Mouse (Mus musculus) heart, embryonic 12.5 days (tissue): ENCODE data around the gene Tnfsf11. TPM values are rescaled to one million over a fixed set of nuclear protein-coding genes. Genes with fewer than 3 reads are reported as not detected.

Source experiments
- ATAC-seq: fragments of 200-750 bp; cut with Nextera tagmentation; 2 replicates; pipeline ENCODE4 v1.8.0; 2017; ENCODE audit warnings: moderate TSS enrichment, moderate library complexity; ENCODE audit not compliant: insufficient number of reproducible peaks, low FRiP score
- H3K27ac ChIP-seq: fragments of 300-500 bp; sonication (generic); 2 replicates; pipeline ENCODE4 v1.5.1; 2016; ENCODE audit warnings: mild to moderate bottlenecking, moderate library complexity; ENCODE audit not compliant: poor library complexity, severe bottlenecking
- H3K27me3 ChIP-seq: fragments of 300-500 bp; sonication (generic); replicated peaks from 2 replicates; pipeline ENCODE4 v1.6.1; 2016; ENCODE audit warnings: mild to moderate bottlenecking, moderate library complexity
- H3K36me3 ChIP-seq: fragments of 300-500 bp; sonication (generic); 2 replicates; pipeline ENCODE4 v1.6.1; 2016; ENCODE audit warnings: mild to moderate bottlenecking, moderate library complexity
- H3K4me1 ChIP-seq: fragments of 300-500 bp; sonication (generic); replicated peaks from 2 replicates; pipeline ENCODE4 v1.6.1; 2016; ENCODE audit warnings: mild to moderate bottlenecking
- H3K4me2 ChIP-seq: fragments of 300-500 bp; sonication (generic); 2 replicates; pipeline ENCODE4 v1.6.1; 2016; ENCODE audit warnings: mild to moderate bottlenecking, moderate library complexity
- H3K4me3 ChIP-seq: fragments of 300-500 bp; sonication (generic); 2 replicates; pipeline ENCODE4 v1.5.1; 2016; ENCODE audit warnings: mild to moderate bottlenecking
- H3K9ac ChIP-seq: fragments of 300-500 bp; sonication (generic); 2 replicates; pipeline ENCODE4 v1.6.1; 2016; ENCODE audit warnings: mild to moderate bottlenecking, moderate library complexity
- H3K9me3 ChIP-seq: fragments of 300-500 bp; sonication (generic); replicated peaks from 2 replicates; pipeline ENCODE4 v1.6.1; 2016; ENCODE audit warnings: mild to moderate bottlenecking, moderate library complexity
- WGBS: fragments of 180-500 bp; shearing (Covaris S2); methylation state at CpG from one replicate; pipeline ENCODE4 v1.1.7; 2016; 5-methylcytosine and 5-hydroxymethylcytosine counted together
- polyA plus RNA-seq: library from polyadenylated mRNA; unstranded; fragments of >200 nt; fragmentation: Nextera tagmentation; extraction: Ambion mirVana; gene quantifications from 2 replicates; pipeline ENCODE4 v1.2.1, GENCODE M21; 2016

Gene Tnfsf11
- 0.10 and 0.44 TPM in 2 replicates for polyA plus RNA-seq

DNA sequence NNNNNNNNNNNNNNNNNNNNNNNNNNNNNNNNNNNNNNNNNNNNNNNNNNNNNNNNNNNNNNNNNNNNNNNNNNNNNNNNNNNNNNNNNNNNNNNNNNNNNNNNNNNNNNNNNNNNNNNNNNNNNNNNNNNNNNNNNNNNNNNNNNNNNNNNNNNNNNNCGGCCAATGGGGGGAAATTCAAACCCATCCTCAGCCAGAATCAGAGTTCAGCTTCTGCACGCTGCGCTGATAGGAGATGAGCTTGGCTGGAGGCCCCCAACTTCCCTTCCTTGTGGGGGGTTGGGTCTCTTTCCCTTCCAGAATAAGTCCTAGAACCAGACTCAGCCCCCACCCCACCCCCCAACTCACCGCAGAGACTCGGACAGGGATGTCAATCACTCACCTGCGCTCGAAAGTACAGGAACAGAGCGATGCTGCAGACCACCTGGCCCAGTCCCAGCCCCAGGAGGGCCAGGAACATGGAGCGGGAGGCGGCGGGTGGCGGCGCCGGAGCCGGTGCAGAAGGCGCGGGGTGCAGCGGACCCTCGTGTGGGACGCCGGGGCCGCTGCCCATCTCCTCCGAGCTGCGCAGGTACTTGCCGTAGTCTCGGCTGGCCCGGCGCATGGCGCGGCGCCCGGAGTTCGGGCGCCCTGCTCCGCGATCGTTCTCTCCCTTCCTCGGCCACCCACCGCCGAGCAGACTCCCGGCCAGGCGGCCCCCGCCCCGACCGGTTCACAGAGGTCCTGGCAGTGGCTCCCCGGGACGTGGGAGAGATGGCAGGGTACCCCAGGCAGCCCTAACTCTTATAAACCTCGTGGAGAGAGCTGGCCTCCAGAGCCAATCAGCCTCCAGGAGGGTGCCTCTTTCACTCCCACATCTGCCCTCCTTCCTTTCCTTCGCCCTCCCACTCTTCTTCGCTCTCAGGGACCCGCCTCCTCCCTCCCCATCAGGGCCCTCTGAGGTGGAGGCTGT is at the start of gene Tnfsf11:
Gene Tnfsf11 (minus strand): TSS at position 758 of the 952 bp plus-strand sequence.
- Histone ChIP-seq H3K4me3 (peak within 1 kb of the TSS; percentile 52), H3K4me2 (peak within 1 kb of the TSS; percentile 89), H3K4me1 (peaks cover 11% of the 10 kb centered on the region), H3K36me3 (no peaks in the 10 kb centered on the region), H3K9ac (peak within 1 kb of the TSS; percentile 33; the same call in 1 of the 2 replicates), H3K27me3 (peaks cover 34% of the 10 kb centered on the region), H3K9me3 (no peaks in the 10 kb centered on the region), H3K27ac (no peak within 1 kb of the TSS)
- peak; percentile 57 for ATAC-seq
- 1% methylated on average over 51 of the region's 51 CpGs for WGBS

DNA sequence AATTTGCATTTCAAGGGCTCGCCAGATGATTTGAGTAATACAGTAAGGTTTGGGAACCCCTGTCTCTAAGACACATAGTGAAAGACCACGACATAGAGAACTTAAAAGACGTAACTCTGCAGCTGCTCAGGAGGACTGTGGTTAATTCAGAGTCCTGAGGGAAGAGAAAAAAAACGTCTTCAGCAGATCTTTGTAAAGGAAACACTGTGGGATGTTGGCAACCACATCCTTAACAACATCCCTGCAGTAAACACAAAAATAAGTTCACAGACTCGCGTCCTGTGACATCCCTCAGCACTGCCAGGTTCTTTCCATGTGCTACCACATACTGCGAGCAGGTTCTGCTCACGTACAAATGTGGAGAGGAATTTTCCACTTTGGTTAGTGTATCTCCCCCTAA is 48.9 kb upstream of the Tnfsf11 start:
- Histone ChIP-seq H3K4me2 (no peak overlapping the region), H3K4me1 (no peaks in the 10 kb centered on the region), H3K27me3 (no peaks in the 10 kb centered on the region), H3K4me3 (no peak overlapping the region), H3K36me3 (no peaks in the 10 kb centered on the region), H3K9me3 (no peaks in the 10 kb centered on the region), H3K27ac (no peak overlapping the region), H3K9ac (no peak overlapping the region)
- 62% methylated on average over 8 of the region's 8 CpGs for WGBS
- ATAC-seq, result no peak

DNA sequence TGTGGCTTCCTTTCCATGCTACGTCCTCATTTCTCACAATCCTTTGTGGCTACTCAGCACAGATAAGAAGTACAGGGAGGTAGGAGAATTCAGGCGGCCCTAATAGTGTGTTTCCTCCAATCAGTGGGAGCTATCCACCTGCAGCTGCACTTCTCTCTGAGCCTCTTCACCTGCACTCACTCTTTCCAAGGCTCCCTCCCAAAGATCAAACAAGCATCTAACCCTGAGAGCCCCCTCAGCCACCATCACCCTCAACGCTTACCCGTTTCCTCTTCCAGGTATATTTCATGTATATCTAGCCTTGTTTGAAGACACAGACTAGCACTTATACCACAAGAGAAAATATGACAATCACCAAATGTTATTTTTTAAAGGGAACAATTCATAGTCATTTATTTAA is 47.5 kb upstream of the Tnfsf11 start:
- Histone ChIP-seq H3K4me2 (no peak overlapping the region), H3K4me1 (no peaks in the 10 kb centered on the region), H3K36me3 (no peaks in the 10 kb centered on the region), H3K9me3 (no peaks in the 10 kb centered on the region), H3K27me3 (no peaks in the 10 kb centered on the region), H3K27ac (no peak overlapping the region), H3K9ac (no peak overlapping the region), H3K4me3 (no peak overlapping the region)
- 62% methylated on average over 4 of the region's 4 CpGs for WGBS
- no peak for ATAC-seq

DNA sequence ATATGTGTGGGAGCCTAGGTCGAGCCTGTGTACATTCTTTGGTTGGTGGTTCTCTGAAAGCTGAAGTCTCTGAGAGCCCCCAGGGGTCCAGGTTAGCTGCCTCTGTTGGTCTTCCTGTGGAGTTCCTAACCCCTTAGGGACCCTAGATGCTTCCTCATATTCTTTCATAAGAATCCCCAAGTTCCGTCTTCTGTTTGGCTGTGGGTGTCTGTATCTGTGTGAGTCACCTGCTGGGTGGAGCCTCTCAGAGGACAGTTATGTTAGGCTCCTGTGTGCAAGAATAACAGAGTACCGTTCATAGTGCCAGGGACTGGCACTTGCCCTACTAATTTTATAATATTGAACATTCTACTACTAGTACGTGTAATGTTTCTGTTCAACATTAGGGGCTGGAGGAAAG is 45.0 kb upstream of the Tnfsf11 start:
- Histone ChIP-seq H3K4me3 (no peak overlapping the region), H3K4me1 (no peaks in the 10 kb centered on the region), H3K27me3 (no peaks in the 10 kb centered on the region), H3K9ac (no peak overlapping the region), H3K36me3 (no peaks in the 10 kb centered on the region), H3K4me2 (no peak overlapping the region), H3K27ac (no peak overlapping the region), H3K9me3 (no peaks in the 10 kb centered on the region)
- 71% methylated on average over 4 of the region's 4 CpGs for WGBS
- ATAC-seq, result no peak

DNA sequence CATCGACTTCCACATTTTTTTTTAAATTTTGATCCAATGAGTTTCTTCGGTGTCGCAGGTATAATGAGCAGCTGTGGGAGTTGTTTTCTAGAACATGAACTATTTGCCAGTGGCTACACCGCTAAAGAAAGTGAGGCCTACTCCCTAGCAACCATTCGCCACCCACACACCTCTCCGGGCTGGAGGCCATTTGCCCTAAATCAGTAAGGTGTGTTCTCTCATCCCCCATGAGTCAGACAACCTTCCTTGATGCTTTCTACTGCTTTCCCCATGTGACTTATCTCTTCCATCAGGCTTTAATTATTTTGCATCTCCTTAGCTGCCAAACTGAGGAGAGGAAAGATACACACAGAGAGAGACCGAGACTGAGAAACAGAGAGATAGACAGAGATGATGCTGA is 43.7 kb upstream of the Tnfsf11 start:
- H3K27ac ChIP-seq, result no peak overlapping the region
- H3K9me3 ChIP-seq, result no peaks in the 10 kb centered on the region
- 80% methylated on average over 7 of the region's 7 CpGs for WGBS
- H3K9ac ChIP-seq, result no peak overlapping the region
- no peaks in the 10 kb centered on the region for H3K36me3 ChIP-seq
- no peak overlapping the region for H3K4me3 ChIP-seq
- no peak for ATAC-seq
- no peaks in the 10 kb centered on the region for H3K27me3 ChIP-seq
- H3K4me1 ChIP-seq, result no peaks in the 10 kb centered on the region
- H3K4me2 ChIP-seq, result no peak overlapping the region

DNA sequence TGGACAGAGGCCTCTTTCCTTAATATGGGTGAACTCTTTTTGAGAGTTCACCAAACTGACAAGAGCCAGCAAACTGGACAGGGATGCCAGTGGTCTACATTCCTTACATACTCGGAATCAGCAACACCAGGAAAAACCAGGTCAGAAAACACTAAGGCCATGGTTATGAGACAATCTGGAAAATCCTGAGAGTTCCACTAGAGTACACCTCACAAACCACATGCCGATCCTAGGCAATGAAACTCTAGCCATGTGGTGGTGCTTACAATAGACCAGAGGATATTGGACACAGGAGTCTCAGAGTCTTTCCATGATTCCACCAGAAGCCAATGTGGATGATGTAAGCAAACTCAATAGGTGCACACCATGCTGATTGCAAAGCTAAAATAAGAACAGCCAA is 39.9 kb upstream of the Tnfsf11 start:
- Histone ChIP-seq H3K9ac (no peak overlapping the region), H3K36me3 (no peaks in the 10 kb centered on the region), H3K27ac (no peak overlapping the region), H3K27me3 (no peaks in the 10 kb centered on the region), H3K9me3 (no peaks in the 10 kb centered on the region), H3K4me1 (no peaks in the 10 kb centered on the region), H3K4me2 (no peak overlapping the region), H3K4me3 (no peak overlapping the region)
- 71% methylated on average over 2 of the region's 2 CpGs for WGBS
- no peak for ATAC-seq

DNA sequence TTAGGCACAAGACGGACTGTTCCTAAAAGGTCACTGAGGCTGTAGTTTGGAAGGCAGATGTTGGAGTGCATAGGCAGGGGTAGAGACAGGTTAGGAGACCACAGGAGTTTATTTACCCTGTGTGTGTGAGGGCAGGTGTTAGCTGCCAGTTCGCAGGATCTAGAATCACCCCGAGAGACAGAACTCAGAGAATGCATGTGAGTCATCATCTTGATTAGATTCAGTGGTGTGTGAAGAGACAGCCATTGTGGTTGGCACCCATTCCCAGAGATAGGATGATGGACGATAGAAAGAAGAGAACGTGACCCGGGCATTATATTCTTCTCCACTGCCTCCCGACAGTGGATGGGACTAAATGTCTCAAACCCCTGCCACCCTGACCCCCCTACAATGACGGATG is 35.2 kb upstream of the Tnfsf11 start:
- H3K36me3 ChIP-seq, result no peaks in the 10 kb centered on the region
- H3K4me2 ChIP-seq, result no peak overlapping the region
- no peak for ATAC-seq
- 64% methylated on average over 8 of the region's 8 CpGs for WGBS
- H3K27ac ChIP-seq, result no peak overlapping the region
- no peaks in the 10 kb centered on the region for H3K9me3 ChIP-seq
- no peak overlapping the region for H3K4me3 ChIP-seq
- H3K9ac ChIP-seq, result no peak overlapping the region
- H3K4me1 ChIP-seq, result no peaks in the 10 kb centered on the region
- H3K27me3 ChIP-seq, result no peaks in the 10 kb centered on the region

DNA sequence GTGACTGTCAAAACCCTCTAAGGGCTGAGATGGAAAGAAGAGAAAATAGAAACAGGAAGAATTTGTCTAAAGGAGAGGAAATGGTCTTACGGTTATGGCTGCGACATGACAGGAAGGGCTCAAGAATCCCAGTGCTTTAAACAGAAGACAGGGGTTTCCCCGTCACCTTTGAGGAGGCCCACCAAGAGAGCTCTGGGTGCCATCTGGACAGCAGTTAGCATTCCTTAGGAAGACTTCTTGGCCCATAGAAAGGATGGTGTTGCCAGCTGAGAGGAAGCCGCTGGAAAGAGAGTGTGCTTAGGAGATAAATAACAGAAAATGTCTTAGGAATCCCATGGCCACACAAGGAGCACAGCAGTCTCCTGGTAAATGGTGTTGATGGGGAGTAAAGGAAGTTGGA is 34.3 kb upstream of the Tnfsf11 start:
- H3K9ac ChIP-seq, result no peak overlapping the region
- no peaks in the 10 kb centered on the region for H3K9me3 ChIP-seq
- H3K36me3 ChIP-seq, result no peaks in the 10 kb centered on the region
- WGBS, result 62% methylated on average over 4 of the region's 4 CpGs
- no peak overlapping the region for H3K4me3 ChIP-seq
- ATAC-seq, result no peak
- H3K4me1 ChIP-seq, result no peaks in the 10 kb centered on the region
- H3K27me3 ChIP-seq, result no peaks in the 10 kb centered on the region
- no peak overlapping the region for H3K27ac ChIP-seq
- no peak overlapping the region for H3K4me2 ChIP-seq

DNA sequence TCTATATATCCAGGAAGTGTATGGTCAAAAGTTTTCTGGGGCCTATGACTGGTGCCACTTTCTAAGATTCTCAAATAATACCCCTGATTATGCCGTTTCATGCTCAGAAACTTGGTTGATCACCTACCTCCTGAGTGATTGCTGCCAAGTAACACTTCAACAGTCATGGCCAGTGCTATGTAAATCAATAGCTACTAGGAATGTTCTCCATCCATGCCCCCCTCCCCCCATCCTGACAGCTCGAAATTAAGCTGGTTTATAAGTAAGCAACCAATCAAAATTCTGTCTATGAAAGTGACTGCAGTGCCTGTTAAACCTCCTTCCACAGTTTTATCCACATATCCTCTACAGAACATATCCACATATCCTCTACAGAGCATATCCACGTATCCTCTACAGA is 25.5 kb upstream of the Tnfsf11 start:
- Histone ChIP-seq H3K36me3 (no peaks in the 10 kb centered on the region), H3K4me1 (peaks cover 13% of the 10 kb centered on the region), H3K4me2 (no peak overlapping the region), H3K9me3 (no peaks in the 10 kb centered on the region), H3K27me3 (no peaks in the 10 kb centered on the region), H3K27ac (no peak overlapping the region), H3K9ac (no peak overlapping the region), H3K4me3 (no peak overlapping the region)
- 73% methylated on average over 3 of the region's 3 CpGs for WGBS
- ATAC-seq, result no peak

DNA sequence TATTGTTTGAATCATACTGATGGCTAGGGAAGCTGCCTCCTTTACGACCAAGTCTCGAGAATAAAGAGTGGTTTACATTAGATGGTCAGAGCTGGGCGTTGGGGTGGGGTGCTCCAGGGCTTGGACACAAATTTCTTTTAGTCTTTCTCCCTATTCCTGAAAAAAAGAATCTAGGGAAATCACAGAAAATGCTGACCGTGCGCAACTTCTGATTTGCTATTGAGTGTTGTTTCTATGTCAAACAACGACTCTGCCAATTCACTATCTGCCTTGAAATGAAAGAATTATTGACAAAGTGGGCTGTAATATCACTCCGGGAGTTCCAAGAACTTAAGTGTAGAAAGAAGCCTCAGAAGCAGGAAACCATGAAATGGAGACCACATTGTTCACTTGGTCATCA is 23.5 kb upstream of the Tnfsf11 start:
- Histone ChIP-seq H3K4me2 (no peak overlapping the region), H3K4me3 (no peak overlapping the region)
- WGBS, result 74% methylated on average over 7 of the region's 7 CpGs

DNA sequence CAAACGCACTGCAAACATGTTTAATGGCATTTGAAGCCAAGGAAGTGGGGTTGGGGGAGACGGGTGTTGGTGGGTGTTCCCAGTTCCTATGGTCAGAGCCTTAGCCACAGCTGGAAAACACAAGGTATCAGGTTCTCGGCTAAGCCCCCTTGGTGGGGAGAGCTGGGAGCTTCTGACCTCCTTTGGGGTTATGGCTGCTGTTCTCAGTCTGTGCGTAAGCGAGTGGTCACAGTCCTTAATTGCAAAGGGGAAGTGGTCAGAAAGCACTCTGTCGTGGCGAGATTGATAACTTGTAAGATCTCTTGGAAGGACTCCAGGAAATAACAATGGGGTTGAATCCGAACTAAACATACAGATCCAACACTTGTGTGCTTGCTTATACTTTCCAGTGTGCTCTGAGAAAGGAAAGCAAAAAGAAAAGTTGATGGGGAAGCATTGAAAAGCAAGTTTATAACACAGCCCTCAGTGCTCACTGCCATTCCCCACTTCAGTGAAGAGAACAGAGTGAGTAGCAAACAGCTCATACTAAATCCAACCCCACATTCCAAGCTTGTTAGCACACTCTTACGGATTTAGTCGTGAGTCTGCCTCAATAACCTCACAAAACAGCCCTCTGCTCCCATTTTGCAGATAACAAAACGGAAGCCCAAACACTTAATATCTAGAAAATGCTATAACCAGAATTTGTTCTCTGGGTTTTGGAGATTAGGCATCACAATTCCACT is 22.9 kb upstream of the Tnfsf11 start:
- H3K27me3 ChIP-seq, result no peaks in the 10 kb centered on the region
- H3K4me2 ChIP-seq, result peak overlapping the region; percentile 39
- H3K27ac ChIP-seq, result peak overlapping the region; percentile 72
- H3K36me3 ChIP-seq, result no peaks in the 10 kb centered on the region
- H3K9ac ChIP-seq, result no peak overlapping the region
- no peaks in the 10 kb centered on the region for H3K9me3 ChIP-seq
- H3K4me1 ChIP-seq, result peaks cover 13% of the 10 kb centered on the region
- WGBS, result 24% methylated on average over 11 of the region's 11 CpGs
- ATAC-seq, result peak; percentile 76; the same call in 1 of the 2 replicates
- no peak overlapping the region for H3K4me3 ChIP-seq

More for the DNA sequence above, 23.5 kb upstream of the Tnfsf11 start:
- Histone ChIP-seq H3K27me3 (no peaks in the 10 kb centered on the region), H3K4me1 (peaks cover 13% of the 10 kb centered on the region), H3K27ac (no peak overlapping the region; the same call in 1 of the 2 replicates), H3K36me3 (no peaks in the 10 kb centered on the region), H3K9me3 (no peaks in the 10 kb centered on the region), H3K9ac (no peak overlapping the region)
- ATAC-seq, result no peak
